In the genomic region with DNA sequence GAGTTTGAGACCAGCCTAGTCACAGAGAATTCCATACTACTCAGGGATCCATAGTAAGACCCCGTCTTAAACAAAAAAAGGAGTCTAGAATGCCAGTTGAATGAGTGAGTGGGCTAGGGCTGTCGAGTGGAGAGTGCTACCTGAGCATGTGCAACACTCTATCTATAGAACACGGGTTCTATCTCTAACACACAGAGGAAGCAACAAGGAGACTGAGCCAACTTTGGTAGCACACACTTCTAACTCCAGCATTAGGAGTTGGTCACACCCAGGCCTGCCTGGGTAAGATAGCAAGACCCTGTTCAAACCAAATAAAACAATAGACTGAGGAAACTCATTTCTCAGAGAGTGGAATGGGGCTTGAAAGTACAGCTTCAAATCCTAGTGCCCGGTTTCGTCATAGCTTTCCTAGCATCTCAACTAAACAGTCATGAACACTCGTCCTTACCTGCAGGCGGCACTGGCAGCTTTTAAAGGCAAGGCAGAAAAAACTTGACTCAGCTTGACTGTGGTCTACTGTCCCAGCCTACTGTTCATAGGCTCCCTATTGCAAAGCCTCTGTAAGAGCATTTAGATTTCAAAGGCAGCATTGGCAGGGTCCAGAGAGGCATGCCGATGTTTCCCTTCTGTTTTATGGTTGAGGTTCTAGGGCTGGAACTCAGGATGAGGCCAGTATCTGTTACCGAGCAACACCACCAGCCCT, we compare ENCODE assay signal across 17 mouse cellular contexts. TPM values are rescaled to one million over a fixed set of nuclear protein-coding genes. Genes with fewer than 3 reads are reported as not detected.
DNase-seq lines count a peak whose midpoint lies in the region; ATAC-seq and TF ChIP-seq lines count a peak whose summit lies in the region.
"Had no signal": no experiment of that assay in that cellular context is flagged by ENCODE, and none has a peak within 500 bp of the region (broad histone marks: within the 10 kb centered on the region; RNA-seq: fewer than 3 reads in every experiment).

No protein-coding gene starts in this region.

- no peak for TF ChIP-seq POLR2A in testis, adult 2 months (IDR thresholded peaks at IDR 0.05; ENCODE audit: control insufficient read depth, low read depth, low read length)

- no peaks in the 10 kb centered on the region for H3K9me3 ChIP-seq in forebrain, embryonic 10.5 days
- no peaks in the 10 kb centered on the region for H3K9me3 ChIP-seq in forebrain, embryonic 15.5 days
- no peaks in the 10 kb centered on the region for H3K9me3 ChIP-seq in liver, embryonic 14.5 days (ENCODE audit: control insufficient read depth, low read length)
- H3K9me3 ChIP-seq in hindbrain, embryonic 11.5 days (ENCODE audit: control insufficient read depth, low read length) = no peaks in the 10 kb centered on the region
- H3K9me3 ChIP-seq in midbrain, embryonic 11.5 days (ENCODE audit: control insufficient read depth, low read length) = no peaks in the 10 kb centered on the region
- H3K9me3 ChIP-seq: kidney, embryonic 15.5 days; limb, embryonic 13.5 days; midbrain, embryonic 13.5 days had no signal

- H3K4me3 ChIP-seq in forebrain, embryonic 10.5 days = no peak overlapping the region
- H3K4me3 ChIP-seq in forebrain, embryonic 15.5 days = no peak overlapping the region
- H3K4me3 ChIP-seq in testis, adult 2 months (ENCODE audit: control insufficient read depth, low read depth, low read length) = peak overlapping the region; percentile 12
- H3K4me3 ChIP-seq in liver, embryonic 14.5 days (ENCODE audit: insufficient read depth in 1 of 2, low read depth in 2 of 2, low read length in 2 of 2) = 0 out of 4 replicates have a peak overlapping the region, but pooled peaks have one; percentile 7 to 8
- H3K4me3 ChIP-seq in hindbrain, embryonic 11.5 days (ENCODE audit: low read depth, low read length) = no peak overlapping the region
- no peak overlapping the region for H3K4me3 ChIP-seq in midbrain, embryonic 11.5 days (ENCODE audit: low read depth, low read length)
- H3K4me3 ChIP-seq: heart, adult 2 months; kidney, embryonic 15.5 days; limb, embryonic 13.5 days; midbrain, embryonic 13.5 days had no signal

- H3K27ac ChIP-seq in forebrain, embryonic 10.5 days = peak overlapping the region; percentile 30; the same call in 1 of the 2 replicates
- H3K27ac ChIP-seq in forebrain, embryonic 15.5 days (replicated peaks) = no peak overlapping the region
- no peak overlapping the region for H3K27ac ChIP-seq in testis, adult 2 months (ENCODE audit: control insufficient read depth, insufficient read depth, low read depth, low read length)
- peak overlapping the region; percentile 98 for H3K27ac ChIP-seq in liver, embryonic 14.5 days
- no peak overlapping the region for H3K27ac ChIP-seq in hindbrain, embryonic 11.5 days (ENCODE audit: low read depth, low read length)
- H3K27ac ChIP-seq in midbrain, embryonic 11.5 days (ENCODE audit: low read depth, low read length) = no peak overlapping the region
- H3K27ac ChIP-seq: heart, adult 2 months; kidney, embryonic 15.5 days; limb, embryonic 13.5 days; midbrain, embryonic 13.5 days had no signal

- H3K36me3 ChIP-seq in forebrain, embryonic 10.5 days (replicated peaks) = peaks cover 95% of the 10 kb centered on the region
- peaks cover 53% of the 10 kb centered on the region for H3K36me3 ChIP-seq in forebrain, embryonic 15.5 days
- H3K36me3 ChIP-seq in testis, adult 2 months (ENCODE audit: control insufficient read depth, insufficient read depth, low read length) = peaks cover 3% of the 10 kb centered on the region
- peaks cover 63% of the 10 kb centered on the region for H3K36me3 ChIP-seq in liver, embryonic 14.5 days (replicated peaks; ENCODE audit: control insufficient read depth, insufficient read depth, low read depth)
- 0 out of 2 replicates have a peak, but pooled peaks cover 2% of the 10 kb centered on the region for H3K36me3 ChIP-seq in hindbrain, embryonic 11.5 days (ENCODE audit: control insufficient read depth, insufficient read depth, low read length)
- peaks cover 7% of the 10 kb centered on the region for H3K36me3 ChIP-seq in midbrain, embryonic 11.5 days (ENCODE audit: control insufficient read depth, insufficient read depth, low read length)

- no peak overlapping the region for H3K4me2 ChIP-seq in forebrain, embryonic 15.5 days (replicated peaks)
- H3K4me2 ChIP-seq in liver, embryonic 14.5 days (ENCODE audit: low read depth) = peak overlapping the region; percentile 58
- no peak overlapping the region for H3K4me2 ChIP-seq in hindbrain, embryonic 11.5 days (replicated peaks; ENCODE audit: low read depth, low read length)
- H3K4me2 ChIP-seq in midbrain, embryonic 11.5 days = no peak overlapping the region
- H3K4me2 ChIP-seq: kidney, embryonic 15.5 days; limb, embryonic 13.5 days; midbrain, embryonic 13.5 days had no signal

- peak; percentile 95 for TF ChIP-seq EP300 in liver, embryonic 14.5 days (IDR thresholded peaks at IDR 0.05; ENCODE audit: low read depth)

- TF ChIP-seq CTCF in testis, adult 2 months (IDR thresholded peaks at IDR 0.05; ENCODE audit: control insufficient read depth, insufficient read depth, insufficient replicate concordance, low read depth, low read length) = no peak
- TF ChIP-seq CTCF in liver, embryonic 14.5 days (IDR thresholded peaks at IDR 0.05; ENCODE audit: low read depth) = peak; percentile 32

- DNase-seq in forebrain, embryonic 10.5 days (ENCODE audit: extremely low spot score, low spot score) = no peak
- no peak for DNase-seq in testis, postnatal 14 days (ENCODE audit: low spot score)
- peak; percentile 75 to 87 (median 84) for DNase-seq in liver, embryonic 14.5 days (ENCODE audit: low read depth in 3 of 3, low spot score in 3 of 3)
- no peak for DNase-seq in hindbrain, embryonic 11.5 days (ENCODE audit: low spot score)
- DNase-seq in neural tube, embryonic 10.5 days (ENCODE audit: extremely low spot score, low spot score) = no peak
- no peak for DNase-seq in midbrain, embryonic 11.5 days (ENCODE audit: low spot score, missing footprints)
- DNase-seq: lung, postnatal 14 days; thymus, postnatal 25 days had no signal

- H3K9ac ChIP-seq in forebrain, embryonic 15.5 days (replicated peaks) = no peak overlapping the region
- H3K9ac ChIP-seq in liver, embryonic 14.5 days (replicated peaks) = peak overlapping the region; percentile 54
- H3K9ac ChIP-seq in hindbrain, embryonic 11.5 days (ENCODE audit: low read depth, low read length) = no peak overlapping the region
- no peak overlapping the region for H3K9ac ChIP-seq in midbrain, embryonic 11.5 days (ENCODE audit: low read length)
- H3K9ac ChIP-seq: kidney, embryonic 15.5 days; limb, embryonic 13.5 days; midbrain, embryonic 13.5 days had no signal

- ATAC-seq in forebrain, embryonic 15.5 days (replicated peaks) = no peak
- ATAC-seq in liver, embryonic 14.5 days (ENCODE audit: insufficient read depth) = peak; percentile 98
- no peak for ATAC-seq in hindbrain, embryonic 11.5 days (ENCODE audit: low FRiP score)
- ATAC-seq in midbrain, embryonic 11.5 days (ENCODE audit: low FRiP score) = no peak
- ATAC-seq: forebrain, embryonic 14.5 days; midbrain, embryonic 13.5 days; Patski had no signal

- WGBS in forebrain, embryonic 10.5 days = 87% methylated on average over 9 of the region's 9 CpGs
- 94% methylated on average over 9 of the region's 9 CpGs for WGBS in forebrain, embryonic 15.5 days
- WGBS in liver, embryonic 14.5 days (ENCODE audit: insufficient replicate concordance) = 31% methylated on average over 9 of the region's 9 CpGs
- WGBS in hindbrain, embryonic 11.5 days = 93% methylated on average over 9 of the region's 9 CpGs
- 90% methylated on average over 9 of the region's 9 CpGs for WGBS in midbrain, embryonic 11.5 days

- peaks cover 3% of the 10 kb centered on the region for H3K4me1 ChIP-seq in forebrain, embryonic 10.5 days
- H3K4me1 ChIP-seq in forebrain, embryonic 15.5 days = peaks cover 3% of the 10 kb centered on the region
- no peaks in the 10 kb centered on the region; the same call in 1 of the 2 replicates for H3K4me1 ChIP-seq in testis, adult 2 months (ENCODE audit: control insufficient read depth, insufficient read depth, low read length)
- peaks cover 30 to 43% of the 10 kb centered on the region in 2 experiments for H3K4me1 ChIP-seq in liver, embryonic 14.5 days (replicated peaks; ENCODE audit: control insufficient read depth in 2 of 2, insufficient read depth in 2 of 2, low read length in 1 of 2)
- H3K4me1 ChIP-seq in hindbrain, embryonic 11.5 days (replicated peaks; ENCODE audit: control insufficient read depth, insufficient read depth, low read length) = no peaks in the 10 kb centered on the region
- H3K4me1 ChIP-seq in midbrain, embryonic 11.5 days (ENCODE audit: control insufficient read depth, insufficient read depth, low read length) = peaks cover 2% of the 10 kb centered on the region; the same call in 1 of the 2 replicates

- H3K27me3 ChIP-seq in forebrain, embryonic 10.5 days (ENCODE audit: poor library complexity, severe bottlenecking) = no peaks in the 10 kb centered on the region
- no peaks in the 10 kb centered on the region for H3K27me3 ChIP-seq in forebrain, embryonic 15.5 days
- H3K27me3 ChIP-seq in testis, adult 2 months (ENCODE audit: control insufficient read depth, insufficient read depth, low read length) = no peaks in the 10 kb centered on the region
- H3K27me3 ChIP-seq in liver, embryonic 14.5 days (ENCODE audit: control insufficient read depth, insufficient read depth, low read length) = no peaks in the 10 kb centered on the region
- H3K27me3 ChIP-seq in hindbrain, embryonic 11.5 days (ENCODE audit: control insufficient read depth, insufficient read depth, low read length) = no peaks in the 10 kb centered on the region
- no peaks in the 10 kb centered on the region for H3K27me3 ChIP-seq in midbrain, embryonic 11.5 days (ENCODE audit: control insufficient read depth, insufficient read depth, low read length)
- H3K27me3 ChIP-seq: CH12.LX; kidney, embryonic 15.5 days; limb, embryonic 13.5 days; midbrain, embryonic 13.5 days; Patski had no signal

RNA-seq across cellular contexts. Expression of gene Gm20517, which starts 6.4 kb away (rescaled TPM):
- polyA plus RNA-seq in forebrain, embryonic 10.5 days (2016; fragmentation: Nextera tagmentation; extraction: Ambion mirVana) = 1.5 and 1.9 TPM in 2 replicates
- polyA plus RNA-seq in forebrain, embryonic 15.5 days (2015; fragmentation: Nextera tagmentation; extraction: Ambion mirVana) = 2.2 and 3.0 TPM in 2 replicates
- polyA plus RNA-seq in testis, adult 2 months (2012; rRNA removed) = 20.6 and 25.0 TPM in 2 replicates
- polyA plus RNA-seq in liver, embryonic 14.5 days (2012; rRNA removed) = 0.86 and 0.95 TPM in 2 replicates
- polyA plus RNA-seq in liver, embryonic 14.5 days (2014; fragmentation: Nextera tagmentation; extraction: Ambion mirVana) = 0.86 and 1.7 TPM in 2 replicates
- 1.3 and 1.7 TPM in 2 replicates for polyA plus RNA-seq in hindbrain, embryonic 11.5 days (2014; fragmentation: Nextera tagmentation; extraction: Ambion mirVana)
- 1.4 and 1.8 TPM in 2 replicates for polyA plus RNA-seq in midbrain, embryonic 11.5 days (2014; fragmentation: Nextera tagmentation; extraction: Ambion mirVana)

RNA-seq across cellular contexts. Expression of gene Med20, which starts 6.4 kb away (rescaled TPM):
- polyA plus RNA-seq in forebrain, embryonic 10.5 days (2016; fragmentation: Nextera tagmentation; extraction: Ambion mirVana) = 43.4 and 47.5 TPM in 2 replicates
- 45.5 and 50.2 TPM in 2 replicates for polyA plus RNA-seq in forebrain, embryonic 15.5 days (2015; fragmentation: Nextera tagmentation; extraction: Ambion mirVana)
- polyA plus RNA-seq in testis, adult 2 months (2012; rRNA removed) = 13.4 and 17.0 TPM in 2 replicates
- 20.7 and 23.1 TPM in 2 replicates for polyA plus RNA-seq in liver, embryonic 14.5 days (2012; rRNA removed)
- polyA plus RNA-seq in liver, embryonic 14.5 days (2014; fragmentation: Nextera tagmentation; extraction: Ambion mirVana) = 23.2 and 25.7 TPM in 2 replicates
- polyA plus RNA-seq in hindbrain, embryonic 11.5 days (2014; fragmentation: Nextera tagmentation; extraction: Ambion mirVana) = 44.6 and 44.8 TPM in 2 replicates
- polyA plus RNA-seq in midbrain, embryonic 11.5 days (2014; fragmentation: Nextera tagmentation; extraction: Ambion mirVana) = 39.0 and 41.2 TPM in 2 replicates

RNA-seq across cellular contexts. Expression of gene Bysl, which starts 6.5 kb away (rescaled TPM):
- 43.2 and 45.4 TPM in 2 replicates for polyA plus RNA-seq in forebrain, embryonic 10.5 days (2016; fragmentation: Nextera tagmentation; extraction: Ambion mirVana)
- polyA plus RNA-seq in forebrain, embryonic 15.5 days (2015; fragmentation: Nextera tagmentation; extraction: Ambion mirVana) = 32.5 and 33.8 TPM in 2 replicates
- polyA plus RNA-seq in testis, adult 2 months (2012; rRNA removed) = 16.3 and 17.6 TPM in 2 replicates
- 9.8 and 12.5 TPM in 2 replicates for polyA plus RNA-seq in liver, embryonic 14.5 days (2012; rRNA removed)
- polyA plus RNA-seq in liver, embryonic 14.5 days (2014; fragmentation: Nextera tagmentation; extraction: Ambion mirVana) = 13.3 and 14.3 TPM in 2 replicates
- polyA plus RNA-seq in hindbrain, embryonic 11.5 days (2014; fragmentation: Nextera tagmentation; extraction: Ambion mirVana) = 30.8 and 31.0 TPM in 2 replicates
- polyA plus RNA-seq in midbrain, embryonic 11.5 days (2014; fragmentation: Nextera tagmentation; extraction: Ambion mirVana) = 29.6 and 30.4 TPM in 2 replicates

RNA-seq across cellular contexts. Expression of gene Usp49, which starts 12.7 kb away (rescaled TPM):
- 5.0 and 6.0 TPM in 2 replicates for polyA plus RNA-seq in forebrain, embryonic 10.5 days (2016; fragmentation: Nextera tagmentation; extraction: Ambion mirVana)
- 10.7 and 11.1 TPM in 2 replicates for polyA plus RNA-seq in forebrain, embryonic 15.5 days (2015; fragmentation: Nextera tagmentation; extraction: Ambion mirVana)
- 67.0 and 80.5 TPM in 2 replicates for polyA plus RNA-seq in testis, adult 2 months (2012; rRNA removed)
- 6.4 and 6.6 TPM in 2 replicates for polyA plus RNA-seq in liver, embryonic 14.5 days (2012; rRNA removed)
- polyA plus RNA-seq in liver, embryonic 14.5 days (2014; fragmentation: Nextera tagmentation; extraction: Ambion mirVana) = 2.9 and 3.9 TPM in 2 replicates
- polyA plus RNA-seq in hindbrain, embryonic 11.5 days (2014; fragmentation: Nextera tagmentation; extraction: Ambion mirVana) = 8.7 and 9.1 TPM in 2 replicates
- polyA plus RNA-seq in midbrain, embryonic 11.5 days (2014; fragmentation: Nextera tagmentation; extraction: Ambion mirVana) = 6.3 and 8.0 TPM in 2 replicates

Comparison
In these comparisons a context has a peak if more than half of its experiments do, and no peak if none do; other contexts are left out.
1. H3K27ac ChIP-seq: peak in forebrain, embryonic 10.5 days (single experiment) and liver, embryonic 14.5 days (single experiment); none in forebrain, embryonic 15.5 days (single experiment), testis, adult 2 months (single experiment), hindbrain, embryonic 11.5 days (single experiment) and midbrain, embryonic 11.5 days (single experiment).
2. DNase-seq: peak in liver, embryonic 14.5 days (3 of 3); none in forebrain, embryonic 10.5 days (single experiment), testis, postnatal 14 days (single experiment), hindbrain, embryonic 11.5 days (single experiment), neural tube, embryonic 10.5 days (single experiment) and midbrain, embryonic 11.5 days (single experiment).
3. H3K4me3 ChIP-seq: peak in testis, adult 2 months (single experiment) and liver, embryonic 14.5 days (2 of 2); none in forebrain, embryonic 10.5 days (single experiment), forebrain, embryonic 15.5 days (single experiment), hindbrain, embryonic 11.5 days (single experiment) and midbrain, embryonic 11.5 days (single experiment).